Mouse (Mus musculus) lung, postnatal 0 days (tissue): ENCODE measurements at regions not wholly inside any gene's neighbourhood (a gene's known extent, or its start where the extent isn't known, plus 50 kb on each side); places are given as distances from the start of the nearest gene placed in this dataset.

Experiments
- ATAC-seq: fragments of 200-750 bp; cut with Nextera tagmentation; 2 replicates; pipeline ENCODE4 v1.8.0; 2017; ENCODE audit warnings: moderate library complexity
- DNase-seq: peaks from one replicate; pipeline ENCODE4 v3.0.0-alpha.2; 2016; ENCODE audit warnings: low spot score
- H3K27ac ChIP-seq: fragments of 300-500 bp; sonication (generic); 2 replicates; pipeline ENCODE4 v1.5.1; 2014; ENCODE audit warnings: antibody characterized with exemption, mild to moderate bottlenecking, low read length, mixed read lengths
- H3K27me3 ChIP-seq: fragments of 300-500 bp; sonication (generic); replicated peaks from 2 replicates; pipeline ENCODE4 v1.6.1; 2014; ENCODE audit warnings: low read length, mixed read lengths; ENCODE audit not compliant: insufficient read depth
- H3K36me3 ChIP-seq: fragments of 300-500 bp; sonication (generic); 2 replicates; pipeline ENCODE4 v1.6.1; 2014; ENCODE audit warnings: low read length, mixed read lengths; ENCODE audit not compliant: insufficient read depth
- H3K4me1 ChIP-seq: fragments of 300-500 bp; sonication (generic); 2 replicates; pipeline ENCODE4 v1.6.1; 2014; ENCODE audit warnings: antibody characterized with exemption, low read depth, low read length, mixed read lengths; ENCODE audit not compliant: insufficient read depth
- H3K4me2 ChIP-seq: fragments of 300-500 bp; sonication (generic); replicated peaks from 2 replicates; pipeline ENCODE4 v1.6.1; 2014; ENCODE audit warnings: low read depth, mild to moderate bottlenecking, low read length, moderate library complexity, mixed read lengths
- H3K4me3 ChIP-seq: fragments of 300-500 bp; sonication (generic); 2 replicates; pipeline ENCODE4 v1.5.1; 2014; ENCODE audit warnings: low read depth, low read length
- H3K9ac ChIP-seq: fragments of 300-500 bp; sonication (generic); replicated peaks from 2 replicates; pipeline ENCODE4 v1.6.1; 2014; ENCODE audit warnings: low read depth, mild to moderate bottlenecking
- H3K9me3 ChIP-seq: fragments of 300-500 bp; sonication (generic); 2 replicates; pipeline ENCODE4 v1.6.1; 2016; ENCODE audit warnings: low read length, mixed read lengths
- CTCF ChIP-seq: IDR thresholded peaks from 2 replicates; pipeline ENCODE4 v1.5.1; 2016; ENCODE audit warnings: antibody characterized with exemption, mild to moderate bottlenecking
- EP300 ChIP-seq: IDR thresholded peaks from 2 replicates; pipeline ENCODE4 v1.6.1; 2016; ENCODE audit warnings: antibody characterized with exemption, mild to moderate bottlenecking, control low read depth
- WGBS: fragments of 180-500 bp; shearing (Covaris S2); extraction: QIAGEN DNeasy Blood & Tissue Kit; methylation state at CpG from one replicate; pipeline ENCODE4 v1.1.7; 2014; 5-methylcytosine and 5-hydroxymethylcytosine counted together

DNA sequence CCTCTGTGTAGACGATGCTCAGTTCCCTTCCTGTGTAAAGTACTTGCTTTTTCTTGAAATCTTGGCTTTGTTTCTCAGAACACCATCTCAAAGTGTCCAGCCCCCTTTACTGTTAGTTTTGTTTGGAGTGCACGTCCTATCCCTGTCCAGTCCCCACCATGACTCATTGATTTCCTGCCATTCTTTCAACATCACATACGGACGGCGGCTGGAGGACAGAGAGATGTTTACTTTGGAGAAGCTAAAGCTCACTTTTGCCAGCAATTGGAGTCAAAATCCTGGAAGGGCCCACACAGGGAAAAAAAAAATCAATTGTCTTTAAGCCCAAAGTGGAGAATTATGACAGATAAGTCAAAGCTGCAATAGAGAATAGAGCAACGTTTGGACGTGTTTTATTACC lies 51.8 kb downstream of the Gm5426 start:
- Histone ChIP-seq H3K4me2 (no peak overlapping the region), H3K9me3 (no peaks in the 10 kb centered on the region), H3K4me3 (no peak overlapping the region), H3K27me3 (no peaks in the 10 kb centered on the region), H3K9ac (no peak overlapping the region), H3K4me1 (peaks cover 2% of the 10 kb centered on the region; the same call in 1 of the 2 replicates), H3K27ac (peak overlapping the region; percentile 63), H3K36me3 (no peaks in the 10 kb centered on the region)
- DNase-seq (peak; percentile 96), ATAC-seq (peak; percentile 95)
- TF ChIP-seq CTCF (no peak), EP300 (peak; percentile 99)
- WGBS, result 15% methylated on average over 7 of the region's 7 CpGs

DNA sequence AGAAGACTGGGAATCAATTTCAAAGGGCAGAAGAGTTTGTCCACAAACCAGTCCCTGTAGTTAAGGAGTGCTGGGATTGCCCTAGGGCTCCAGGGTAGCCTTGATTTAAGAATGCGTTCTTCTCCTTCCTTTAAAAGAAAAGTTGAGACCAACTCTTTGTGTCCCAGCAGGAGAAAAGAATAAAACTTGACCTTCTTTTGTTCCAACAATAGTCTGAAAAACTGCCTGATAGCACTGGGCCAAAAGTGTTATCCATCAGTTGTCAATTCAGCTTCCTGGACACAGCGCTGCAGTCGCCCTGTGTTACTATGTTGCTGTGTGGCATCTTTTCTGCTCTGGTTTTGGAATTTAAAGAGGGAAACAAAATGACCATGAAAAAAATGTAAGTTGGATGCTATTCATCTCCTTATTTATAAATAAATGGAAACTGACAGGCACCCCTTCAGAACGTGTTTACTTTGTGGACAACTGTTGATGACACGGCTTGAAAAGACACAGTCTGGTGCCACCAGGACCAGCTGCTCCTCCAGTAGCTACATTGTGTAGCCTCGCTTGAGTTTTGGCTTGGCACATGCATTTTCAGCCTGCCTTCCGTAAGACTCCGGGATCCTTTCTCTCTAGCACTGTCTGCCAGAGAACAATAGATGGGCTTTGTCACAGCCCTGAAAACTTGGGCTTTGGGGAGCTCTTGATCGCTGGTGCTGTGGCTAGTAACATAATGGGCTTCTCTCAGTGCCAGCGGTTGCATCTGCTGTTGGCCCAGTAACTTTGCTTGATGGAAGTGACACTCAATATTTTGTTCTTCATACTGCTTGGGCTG lies 54.0 kb downstream of the Gm5426 start:
- ATAC-seq (peak; percentile 63), DNase-seq (peak; percentile 57)
- Histone ChIP-seq H3K9ac (no peak overlapping the region), H3K27ac (peak overlapping the region; percentile 47), H3K9me3 (no peaks in the 10 kb centered on the region), H3K27me3 (no peaks in the 10 kb centered on the region), H3K36me3 (no peaks in the 10 kb centered on the region), H3K4me2 (no peak overlapping the region), H3K4me3 (no peak overlapping the region), H3K4me1 (peaks cover 2% of the 10 kb centered on the region; the same call in 1 of the 2 replicates)
- TF ChIP-seq CTCF, result no peak
- peak; percentile 47; the same call in 1 of the 2 replicates for TF ChIP-seq EP300
- 38% methylated on average over 10 of the region's 10 CpGs for WGBS

DNA sequence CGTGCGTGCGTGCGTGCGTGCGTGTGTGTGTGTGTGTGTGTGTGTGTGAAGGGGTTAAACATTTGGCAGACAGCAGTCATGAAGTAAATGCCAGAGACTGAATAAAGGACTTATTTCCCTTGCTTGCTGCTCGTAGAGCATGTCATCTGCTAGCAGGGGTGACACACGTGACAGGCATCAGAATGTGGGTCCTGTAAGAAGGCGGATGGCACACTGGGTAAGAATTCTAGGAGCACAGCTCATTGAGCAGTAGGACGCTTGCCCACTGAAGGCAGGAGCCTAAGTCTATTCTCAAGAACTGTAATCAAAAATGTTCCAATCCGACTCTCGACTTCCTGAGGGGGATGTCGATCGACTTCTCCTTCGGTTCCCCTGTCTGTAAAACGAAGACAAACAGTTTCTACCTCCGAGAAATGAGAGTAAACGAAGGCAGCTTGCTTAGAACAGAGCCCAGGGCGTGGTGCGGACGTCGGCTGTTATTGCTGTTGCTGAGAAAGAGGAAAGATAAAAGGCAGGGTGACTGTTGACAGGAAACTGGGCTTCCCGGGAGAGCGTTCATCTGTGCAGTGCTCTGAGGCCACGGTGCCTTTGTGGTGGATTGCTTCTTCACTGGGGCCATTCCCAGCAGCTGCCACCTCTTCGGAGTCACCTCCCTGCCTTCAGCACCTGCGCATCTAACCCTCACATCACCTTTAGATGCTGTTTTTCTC lies 64.7 kb downstream of the Gm5426 start:
- Histone ChIP-seq H3K9me3 (no peaks in the 10 kb centered on the region), H3K36me3 (no peaks in the 10 kb centered on the region), H3K27ac (no peak overlapping the region), H3K27me3 (no peaks in the 10 kb centered on the region), H3K4me2 (0 out of 2 replicates have a peak overlapping the region, but pooled peaks have one; percentile 6), H3K4me3 (no peak overlapping the region), H3K4me1 (peaks cover 3% of the 10 kb centered on the region; the same call in 1 of the 2 replicates), H3K9ac (no peak overlapping the region)
- TF ChIP-seq EP300 (peak; percentile 71), CTCF (no peak)
- ATAC-seq (peak; percentile 55), DNase-seq (peak; percentile 49)
- WGBS, result 48% methylated on average over 27 of the region's 27 CpGs

DNA sequence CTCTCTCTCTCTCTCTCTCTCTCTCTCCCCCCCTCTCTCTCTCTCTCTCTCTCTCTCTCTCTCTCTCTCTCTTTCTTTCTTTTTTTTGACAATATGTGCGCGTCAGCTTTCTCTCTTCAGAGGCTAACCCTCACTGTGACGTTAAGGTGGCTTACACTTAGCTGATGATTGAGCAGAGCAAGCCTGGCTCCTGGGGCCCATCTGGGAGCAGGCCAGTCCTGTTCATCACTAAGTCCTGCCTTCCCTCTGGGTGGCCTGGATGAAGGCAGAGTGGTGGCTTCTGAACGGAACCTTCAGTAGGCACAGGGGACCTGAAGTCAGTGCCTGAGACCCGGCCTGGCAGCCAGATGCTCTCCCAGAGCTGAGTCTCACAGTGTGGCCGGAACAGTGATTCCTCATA lies 65.5 kb downstream of the Gm5426 start:
- Histone ChIP-seq H3K4me1 (peaks cover 3% of the 10 kb centered on the region; the same call in 1 of the 2 replicates), H3K27ac (no peak overlapping the region), H3K4me2 (no peak overlapping the region), H3K36me3 (no peaks in the 10 kb centered on the region), H3K27me3 (no peaks in the 10 kb centered on the region), H3K9ac (no peak overlapping the region), H3K4me3 (no peak overlapping the region), H3K9me3 (no peaks in the 10 kb centered on the region)
- no peak for TF ChIP-seq EP300
- TF ChIP-seq CTCF, result no peak
- ATAC-seq (no peak; the same call in 1 of the 2 replicates), DNase-seq (no peak)
- 61% methylated on average over 6 of the region's 6 CpGs for WGBS

DNA sequence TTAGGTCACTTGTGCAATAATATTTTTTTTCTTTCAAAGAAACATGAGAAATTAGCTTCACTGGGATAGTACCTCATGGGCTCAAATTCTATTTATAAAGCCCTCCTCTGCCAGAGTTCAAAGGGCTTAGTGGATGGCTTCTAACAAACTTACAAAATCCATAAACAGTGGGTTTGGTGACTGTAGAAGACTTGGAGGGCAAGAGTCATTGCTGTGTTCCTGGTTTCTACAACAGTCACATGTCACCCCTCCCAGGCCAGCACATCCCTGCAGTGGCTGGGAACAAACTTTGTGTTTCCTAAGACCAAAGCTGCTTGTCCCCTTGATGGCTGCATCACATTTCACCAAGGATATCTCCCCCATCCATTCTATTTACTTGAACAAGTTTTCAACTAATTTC lies 66.5 kb downstream of the Gm5426 start:
- H3K4me3 ChIP-seq, result no peak overlapping the region
- no peaks in the 10 kb centered on the region for H3K36me3 ChIP-seq
- H3K9me3 ChIP-seq, result no peaks in the 10 kb centered on the region
- ATAC-seq, result peak; percentile 78
- no peak overlapping the region for H3K4me2 ChIP-seq
- peak overlapping the region; percentile 43; the same call in 1 of the 2 replicates for H3K27ac ChIP-seq
- DNase-seq, result peak; percentile 80
- no peak overlapping the region for H3K9ac ChIP-seq
- H3K4me1 ChIP-seq, result peaks cover 3% of the 10 kb centered on the region; the same call in 1 of the 2 replicates
- TF ChIP-seq CTCF (no peak), EP300 (peak; percentile 51)
- no peaks in the 10 kb centered on the region for H3K27me3 ChIP-seq

DNA sequence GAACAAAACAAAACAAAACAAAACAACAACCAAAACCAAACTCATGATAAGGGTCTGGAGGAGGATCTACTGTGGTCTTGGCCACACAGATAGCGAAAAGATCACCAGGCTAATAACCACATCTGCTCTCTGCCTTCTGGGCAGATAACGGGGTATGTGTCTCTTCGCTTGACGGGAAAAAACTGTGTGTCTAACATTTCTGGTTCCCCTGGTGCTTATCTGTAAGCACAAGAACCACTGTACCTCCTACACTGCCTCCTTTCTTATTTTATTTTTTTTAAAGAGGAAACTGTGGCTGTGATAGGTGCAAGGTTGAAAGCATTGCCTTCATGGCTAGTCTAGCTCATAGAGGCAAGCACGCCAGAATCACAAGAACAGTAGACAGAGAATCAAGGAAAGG lies 67.8 kb downstream of the Gm5426 start:
- no peak overlapping the region for H3K4me2 ChIP-seq
- H3K9ac ChIP-seq, result no peak overlapping the region
- H3K9me3 ChIP-seq, result no peaks in the 10 kb centered on the region
- WGBS, result 86% methylated on average over 5 of the region's 5 CpGs
- no peak for ATAC-seq
- no peak for DNase-seq
- no peak overlapping the region for H3K27ac ChIP-seq
- no peak overlapping the region for H3K4me3 ChIP-seq
- no peaks in the 10 kb centered on the region for H3K27me3 ChIP-seq
- no peaks in the 10 kb centered on the region for H3K36me3 ChIP-seq
- TF ChIP-seq EP300 (no peak), CTCF (no peak)
- H3K4me1 ChIP-seq, result peaks cover 3% of the 10 kb centered on the region; the same call in 1 of the 2 replicates
